Mouse (Mus musculus) left cerebral cortex, postnatal 36 days (tissue): Measurements from ENCODE around the gene Zfp784. TPM values are rescaled to one million over a fixed set of nuclear protein-coding genes. Genes with fewer than 3 reads are reported as not detected.
"Not testable (repeated sequence)": the region's sequence is repeated elsewhere in the genome, so short reads cannot be mapped to it uniquely, and the experiment has no call there.

Experiments
- DNase-seq, 2 experiments: peaks; one replicate each; pipeline ENCODE4 v3.0.0; 2021 to 2022; ENCODE audit warnings: low spot score in 2 of 2, mixed read lengths in 1 of 2
- intact Hi-C: fragments of 180-260 bp; cut with DNase I; formaldehyde crosslinking; loops from one replicate; pipeline ENCODE4 v1.15.1; 2025
- total RNA-seq, 2 experiments: library from RNA; stranded (reverse); gene quantifications; 2 replicates each; pipeline ENCODE4 v1.2.3; 2021

Zfp784 gene
- total RNA-seq, 2 experiments from 2014 or later, result 5.3 to 5.7 TPM

- no peak for DNase-seq
- intact Hi-C loops, result no loop called here
Measured at GRCm38 (mm10) chr7:5031496-5031895, 6.8 kb downstream of the Zfp784 start.

- no peak for DNase-seq
Measured at GRCm38 (mm10) chr7:5030554-5031275, 7.5 kb downstream of the Zfp784 start.

DNA sequence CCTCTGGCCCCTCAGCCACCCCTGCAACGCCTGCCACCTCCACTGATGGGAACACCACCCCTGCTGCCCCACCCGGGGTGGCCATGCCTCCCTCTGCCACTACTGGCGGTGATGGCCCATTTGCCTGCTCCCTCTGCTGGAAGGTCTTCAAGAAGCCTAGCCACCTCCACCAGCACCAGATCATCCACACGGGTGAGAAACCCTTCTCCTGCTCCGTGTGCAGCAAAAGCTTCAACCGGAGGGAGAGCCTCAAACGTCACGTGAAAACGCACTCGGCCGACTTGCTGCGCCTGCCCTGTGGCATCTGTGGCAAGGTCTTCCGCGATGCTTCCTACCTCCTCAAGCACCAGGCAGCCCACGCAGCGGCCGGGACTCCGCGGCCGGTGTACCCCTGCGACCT, 8.3 kb downstream of the Zfp784 start:
- no peak for DNase-seq

More at GRCm38 (mm10) chr7:5030554-5031275, 7.5 kb downstream of the Zfp784 start:
- intact Hi-C loops, result no loop called here

GRCm38 (mm10) chr7:5029543-5029942, 8.7 kb downstream of the Zfp784 start:
- no peak for DNase-seq
- intact Hi-C loops, result no loop called here

More for the DNA sequence above, 8.3 kb downstream of the Zfp784 start:
- intact Hi-C loops, result no loop called here

- DNase-seq, result no peak
- intact Hi-C loops, result loop anchor here (2.0 kb wide), 2 partner anchors 30 to 40 kb away; partner anchors contain the start of gene Zfp580
Measured at GRCm38 (mm10) chr7:5021197-5021596, 17.0 kb downstream of the Zfp784 start.

DNA sequence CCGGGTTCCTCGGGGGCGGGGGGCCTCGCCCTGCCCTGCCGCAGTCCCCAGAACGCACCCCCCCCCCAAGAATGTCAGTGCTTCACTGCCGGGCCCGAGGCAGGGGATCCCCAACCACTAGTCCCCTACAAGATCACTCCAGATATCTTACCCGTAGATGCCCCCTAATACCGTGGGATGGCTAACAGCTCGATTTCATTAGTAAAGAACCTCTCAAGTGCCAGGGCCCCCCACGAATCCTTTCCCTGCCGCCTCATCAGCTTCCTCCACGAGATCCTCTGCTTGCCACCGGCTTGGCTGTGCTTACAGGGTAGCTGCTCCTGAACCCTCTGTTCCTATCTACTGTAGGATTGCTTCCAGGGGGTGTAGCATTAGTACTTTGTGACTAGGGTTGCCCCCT, 17.6 kb downstream of the Zfp784 start:
- DNase-seq, result no peak

DNA sequence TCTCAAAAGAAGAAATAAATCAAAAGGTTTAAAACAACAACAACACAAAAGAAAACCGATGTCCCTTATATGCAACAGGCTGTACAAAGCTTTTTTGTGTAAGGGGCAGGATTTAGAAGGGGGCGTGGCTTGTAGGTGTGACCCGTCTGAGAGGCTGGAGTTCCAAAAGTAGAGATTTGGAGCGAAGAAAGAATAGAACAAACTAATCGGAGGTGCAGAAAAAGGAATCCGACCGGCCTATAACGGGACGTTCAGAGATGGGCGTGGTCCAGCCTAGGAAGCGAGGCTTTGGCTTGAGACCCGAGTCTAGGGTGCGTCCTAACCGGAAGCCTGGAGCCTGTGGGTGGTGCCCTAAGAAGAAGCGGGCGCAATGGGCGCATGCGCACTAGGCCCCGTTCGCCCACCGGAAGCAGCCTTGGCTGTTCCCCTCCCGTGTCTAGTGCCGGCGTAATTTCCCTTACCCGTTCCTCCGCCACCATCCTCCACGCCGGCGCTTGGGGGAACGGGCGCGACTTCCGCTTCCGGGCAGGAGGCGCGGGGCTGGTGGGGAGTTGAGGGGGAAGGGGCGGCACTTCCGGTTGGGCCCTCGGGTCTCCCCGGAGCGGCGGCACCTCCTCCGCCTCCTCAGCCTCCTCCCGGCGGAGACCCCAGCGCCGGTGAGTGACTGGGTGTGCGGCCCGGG, 18.1 kb downstream of the Zfp784 start, which contains the start of the genes Zfp865 and Ccdc106:
TSS of gene Zfp865 (plus strand) at position 377 of the 682 bp plus-strand sequence.
TSS of gene Ccdc106 (plus strand) at position 554 of the 682 bp plus-strand sequence.
- intact Hi-C loops, result loop anchor here (2.0 kb wide), 2 partner anchors 31 to 41 kb away; partner anchors contain the start of gene Zfp580
- DNase-seq, result peak; percentile 99 to 100

More for the DNA sequence above, 17.6 kb downstream of the Zfp784 start:
- intact Hi-C loops, result loop anchor here (2.0 kb wide), 2 partner anchors 30 to 40 kb away; partner anchors contain the start of gene Zfp580

- intact Hi-C loops, DNase-seq: not testable (repeated sequence)
Measured at GRCm38 (mm10) chr7:5019576-5019975, 18.7 kb downstream of the Zfp784 start.

- no peak for DNase-seq
- intact Hi-C loops, result no loop called here
Measured at GRCm38 (mm10) chr7:5017931-5018330, 20.3 kb downstream of the Zfp784 start.

GRCm38 (mm10) chr7:5017352-5017751, 20.9 kb downstream of the Zfp784 start:
- no peak for DNase-seq
- intact Hi-C loops, result no loop called here

GRCm38 (mm10) chr7:5016920-5017319, 21.3 kb downstream of the Zfp784 start:
- DNase-seq, result no peak
- intact Hi-C loops, result no loop called here

GRCm38 (mm10) chr7:5016057-5016456, 22.2 kb downstream of the Zfp784 start:
- intact Hi-C loops, result no loop called here
- DNase-seq, result no peak

GRCm38 (mm10) chr7:5015118-5016001, 22.9 kb downstream of the Zfp784 start, which contains the start of gene Gm44973:
TSS of gene Gm44973 (plus strand) at chr7:5015496.
- intact Hi-C loops, result no loop called here
- DNase-seq, result peak; percentile 90 to 91

DNA sequence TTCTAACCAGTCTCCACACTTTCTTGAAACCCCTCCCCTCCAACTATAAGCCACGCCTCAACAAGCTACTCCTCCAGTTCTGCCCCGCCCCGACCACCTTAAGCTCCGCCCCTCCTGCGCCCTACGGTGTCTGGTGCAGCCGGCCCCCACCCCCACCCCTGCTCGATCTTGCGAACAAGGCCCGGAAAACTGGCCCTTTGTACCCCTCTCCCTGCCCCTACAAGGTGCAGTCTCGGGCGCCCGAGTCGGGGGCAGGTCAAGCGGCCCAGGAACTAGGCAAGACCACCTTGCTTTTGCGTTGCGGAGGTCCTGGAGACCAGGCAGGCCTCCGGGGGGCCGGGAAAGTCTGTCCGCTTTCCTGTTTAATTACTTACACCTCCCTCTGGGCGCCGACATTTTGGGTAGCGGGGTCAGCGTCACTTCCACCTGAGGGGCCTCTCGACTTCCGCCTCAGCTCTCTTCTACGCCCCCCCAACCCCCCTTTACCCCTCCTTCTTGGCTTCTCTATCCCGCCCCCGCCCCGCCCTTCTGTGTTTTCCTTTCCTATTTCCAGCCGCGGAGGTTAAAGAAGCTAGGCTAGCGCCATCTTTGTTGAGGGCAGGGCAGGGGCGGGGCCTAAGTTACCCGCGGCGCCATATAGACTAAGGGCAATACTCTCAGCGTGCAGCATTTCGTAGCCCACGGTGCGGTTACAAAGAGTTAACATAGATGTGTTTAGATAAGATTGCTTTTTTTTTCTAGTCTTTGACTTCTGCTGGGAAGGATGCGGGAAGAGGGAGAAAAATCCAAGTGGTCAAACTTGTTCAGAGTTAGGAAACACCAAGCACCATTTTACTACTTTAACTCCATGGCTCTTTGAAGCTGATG, 23.8 kb downstream of the Zfp784 start, which contains the start of the genes Zfp524 and Fiz1:
TSS of gene Zfp524 (plus strand) at position 165 of the 867 bp plus-strand sequence.
TSS of gene Fiz1 (minus strand) at position 447 of the 867 bp plus-strand sequence.
- intact Hi-C loops, result loop anchor here (1.0 kb wide), 1 partner anchor 18 kb away; the partner anchor contains the start of gene Zfp579

GRCm38 (mm10) chr7:5012681-5013513, 25.3 kb downstream of the Zfp784 start:
- intact Hi-C loops, result no loop called here

More for the DNA sequence above, 23.8 kb downstream of the Zfp784 start, which contains the start of the genes Zfp524 and Fiz1:
- peak; percentile 94 to 97 for DNase-seq

GRCm38 (mm10) chr7:5008229-5008628, 30.0 kb downstream of the Zfp784 start:
- no peak for DNase-seq
- intact Hi-C loops, result no loop called here

More at GRCm38 (mm10) chr7:5012681-5013513, 25.3 kb downstream of the Zfp784 start:
- DNase-seq, result no peak

GRCm38 (mm10) chr7:5002876-5003275, 35.4 kb downstream of the Zfp784 start:
- DNase-seq, intact Hi-C loops: not testable (repeated sequence)
